Mouse (Mus musculus): ENCODE results near the gene Nfib. TPM values are rescaled to one million over a fixed set of nuclear protein-coding genes. Genes with fewer than 3 reads are reported as not detected.

Gene Nfib
- polyA plus RNA-seq, 1 experiment: 7.7 TPM

DNA sequence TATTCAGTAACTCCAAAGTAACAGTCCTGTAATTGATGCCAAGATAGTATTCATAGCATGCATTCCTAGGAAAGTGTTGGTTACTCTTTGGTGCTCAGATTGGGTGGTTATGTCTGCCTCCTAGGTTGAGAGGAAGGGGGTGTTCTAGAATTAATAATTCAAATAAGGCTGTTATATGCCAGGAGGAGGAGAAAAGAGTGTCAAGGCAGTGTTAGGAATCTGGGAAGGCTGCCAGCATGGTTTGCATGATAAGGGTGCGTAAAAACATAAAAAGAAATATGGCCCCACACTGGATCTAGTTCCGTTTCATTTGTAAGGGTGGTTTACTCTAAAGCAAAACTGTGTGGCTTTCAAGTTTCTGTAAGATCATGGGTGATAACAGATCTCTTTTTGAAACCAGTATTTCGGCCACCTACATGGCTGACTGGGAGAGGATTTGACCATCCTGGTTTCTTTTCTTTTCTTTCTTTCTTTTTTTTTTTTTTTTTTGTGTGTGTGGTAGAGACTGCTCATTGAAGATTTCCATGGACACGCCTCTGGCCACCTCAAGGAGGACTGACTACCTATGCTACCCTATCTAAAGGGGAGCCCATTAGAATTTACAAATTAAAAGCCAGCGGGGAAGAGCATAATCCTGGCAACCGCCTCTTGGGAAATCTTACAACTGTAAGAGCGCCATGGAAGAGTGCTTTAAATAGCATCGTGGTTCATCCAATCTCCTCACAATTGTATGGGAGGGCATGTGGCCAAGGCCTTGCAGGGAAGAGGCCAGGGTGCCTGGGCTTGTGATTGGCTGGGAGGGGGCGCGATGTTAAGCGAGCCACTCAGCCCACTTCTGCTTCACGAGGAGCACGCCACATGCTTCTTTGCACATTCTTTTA, 132.9 kb downstream of the Nfib start:
- TF ChIP-seq MYOD1 (IDR thresholded peaks at IDR 0.05; ENCODE audit: control insufficient read depth in 1 of 3, insufficient read length in 2 of 3, low read depth in 2 of 3) (no peak), POLR2A (IDR thresholded peaks at IDR 0.05; ENCODE audit: insufficient read length, low read depth) (no peak), CEBPB (IDR thresholded peaks at IDR 0.05; ENCODE audit: insufficient read depth, poor library complexity, severe bottlenecking) (no peak), REST (IDR thresholded peaks at IDR 0.05; ENCODE audit: insufficient read depth, insufficient read length) (no peak), E2F4 (IDR thresholded peaks at IDR 0.05; ENCODE audit: insufficient read depth) (no peak), POLR2AphosphoS2 (IDR thresholded peaks at IDR 0.05; ENCODE audit: insufficient read length, low read depth) (no peak), USF1 (IDR thresholded peaks at IDR 0.05; ENCODE audit: low read depth) (no peak), MAX (IDR thresholded peaks at IDR 0.05; ENCODE audit: low read depth) (no peak), TCF12 (IDR thresholded peaks at IDR 0.05; ENCODE audit: insufficient read depth, poor library complexity, severe bottlenecking) (no peak), MYOG (IDR thresholded peaks at IDR 0.05; ENCODE audit: control insufficient read depth in 1 of 3, insufficient read depth in 1 of 3, insufficient read length in 2 of 3, low read depth in 2 of 3) (no peak)
- Histone ChIP-seq H3K79me2 (ENCODE audit: control insufficient read depth, insufficient read depth) (no peaks in the 10 kb centered on the region), H3K4me2 (ENCODE audit: low read depth) (no peak overlapping the region), H3K27me3 (ENCODE audit: control insufficient read depth, insufficient read depth, insufficient read length) (no peaks in the 10 kb centered on the region), H3ac (ENCODE audit: control insufficient read depth, insufficient read length) (no peak overlapping the region), H3K36me3 (ENCODE audit: control insufficient read depth, insufficient read depth) (no peaks in the 10 kb centered on the region), H3K4me3 (no peak overlapping the region)

- H3K36me3 ChIP-seq (ENCODE audit: control insufficient read depth, insufficient read depth): no peaks in the 10 kb centered on the region
- H3K4me2 ChIP-seq (ENCODE audit: low read depth): no peak overlapping the region
- H3K27me3 ChIP-seq (ENCODE audit: control insufficient read depth, insufficient read depth, insufficient read length): no peaks in the 10 kb centered on the region
- no peaks in the 10 kb centered on the region for H3K79me2 ChIP-seq (ENCODE audit: control insufficient read depth, insufficient read depth)
- TF ChIP-seq SRF (IDR thresholded peaks at IDR 0.05; ENCODE audit: control insufficient read depth, insufficient read length, low read depth) (no peak), TCF3 (IDR thresholded peaks at IDR 0.05; ENCODE audit: insufficient read length, low read depth) (no peak), MAX (IDR thresholded peaks at IDR 0.05; ENCODE audit: low read depth) (no peak), REST (IDR thresholded peaks at IDR 0.05; ENCODE audit: insufficient read depth, insufficient read length) (no peak), MYOG (IDR thresholded peaks at IDR 0.05; ENCODE audit: control insufficient read depth in 1 of 3, insufficient read depth in 1 of 3, insufficient read length in 2 of 3, low read depth in 2 of 3) (no peak), USF1 (IDR thresholded peaks at IDR 0.05; ENCODE audit: low read depth) (no peak), POLR2AphosphoS2 (IDR thresholded peaks at IDR 0.05; ENCODE audit: insufficient read length, low read depth) (no peak), E2F4 (IDR thresholded peaks at IDR 0.05; ENCODE audit: insufficient read depth) (no peak), TCF12 (IDR thresholded peaks at IDR 0.05; ENCODE audit: insufficient read depth, poor library complexity, severe bottlenecking) (no peak)
- H3ac ChIP-seq (ENCODE audit: control insufficient read depth, insufficient read length): no peak overlapping the region
- H3K4me3 ChIP-seq: no peak overlapping the region
Measured at GRCm38 (mm10) chr4:82558816-82559215, 146.7 kb downstream of the Nfib start.

DNA sequence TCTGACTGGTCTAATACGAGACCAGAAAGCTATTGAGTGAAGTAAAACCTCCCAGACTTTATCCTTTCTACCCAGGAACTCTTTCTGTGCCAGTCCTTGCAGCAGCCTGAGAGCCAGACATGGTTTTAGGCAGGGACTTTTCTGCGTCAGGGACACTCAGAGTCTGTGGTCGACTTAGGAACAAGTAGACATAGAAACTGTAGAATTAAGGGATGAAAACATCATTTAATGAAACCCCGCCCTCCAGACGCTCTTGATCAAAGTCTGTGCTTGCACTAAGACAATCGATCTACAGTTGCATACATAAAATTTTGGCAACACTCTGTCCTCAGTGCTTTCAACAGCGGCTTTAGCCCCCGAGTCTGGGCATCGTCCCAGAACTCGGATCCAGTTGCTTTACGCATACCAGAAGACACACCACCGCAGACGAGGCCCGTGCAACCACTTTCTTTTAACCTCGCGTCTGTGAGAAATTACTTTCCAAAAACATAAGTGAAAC, 149.8 kb downstream of the Nfib start:
- Histone ChIP-seq H3K4me3 (no peak overlapping the region), H3K36me3 (ENCODE audit: control insufficient read depth, insufficient read depth) (no peaks in the 10 kb centered on the region), H3K4me2 (ENCODE audit: low read depth) (peak overlapping the region; percentile 64), H3ac (ENCODE audit: control insufficient read depth, insufficient read length) (no peak overlapping the region), H3K79me2 (ENCODE audit: control insufficient read depth, insufficient read depth) (no peaks in the 10 kb centered on the region), H3K27me3 (ENCODE audit: control insufficient read depth, insufficient read depth, insufficient read length) (no peaks in the 10 kb centered on the region)
- TF ChIP-seq USF1 (IDR thresholded peaks at IDR 0.05; ENCODE audit: low read depth) (no peak), MYOG (IDR thresholded peaks at IDR 0.05; ENCODE audit: control insufficient read depth in 1 of 3, insufficient read depth in 1 of 3, insufficient read length in 2 of 3, low read depth in 2 of 3) (no peak), MAX (IDR thresholded peaks at IDR 0.05; ENCODE audit: low read depth) (no peak), REST (IDR thresholded peaks at IDR 0.05; ENCODE audit: insufficient read depth, insufficient read length) (no peak), MYOD1 (IDR thresholded peaks at IDR 0.05; ENCODE audit: control insufficient read depth in 1 of 3, insufficient read length in 2 of 3, low read depth in 2 of 3) (peak in 1 of 3 experiments; percentile 4), TCF12 (IDR thresholded peaks at IDR 0.05; ENCODE audit: insufficient read depth, poor library complexity, severe bottlenecking) (no peak), SRF (IDR thresholded peaks at IDR 0.05; ENCODE audit: control insufficient read depth, insufficient read length, low read depth) (no peak), E2F4 (IDR thresholded peaks at IDR 0.05; ENCODE audit: insufficient read depth) (no peak)

GRCm38 (mm10) chr4:82553658-82554057, 151.9 kb downstream of the Nfib start:
- Histone ChIP-seq H3K27me3 (ENCODE audit: control insufficient read depth, insufficient read depth, insufficient read length) (no peaks in the 10 kb centered on the region), H3K4me2 (ENCODE audit: low read depth) (peak overlapping the region; percentile 7), H3K36me3 (ENCODE audit: control insufficient read depth, insufficient read depth) (no peaks in the 10 kb centered on the region), H3K4me3 (no peak overlapping the region), H3K79me2 (ENCODE audit: control insufficient read depth, insufficient read depth) (no peaks in the 10 kb centered on the region), H3ac (ENCODE audit: control insufficient read depth, insufficient read length) (no peak overlapping the region)
- TF ChIP-seq CEBPB (IDR thresholded peaks at IDR 0.05; ENCODE audit: insufficient read depth, poor library complexity, severe bottlenecking) (0 out of 2 replicates have a peak, but pooled peaks have one; percentile 9), POLR2AphosphoS2 (IDR thresholded peaks at IDR 0.05; ENCODE audit: insufficient read length, low read depth) (no peak), REST (IDR thresholded peaks at IDR 0.05; ENCODE audit: insufficient read depth, insufficient read length) (no peak), TCF3 (IDR thresholded peaks at IDR 0.05; ENCODE audit: insufficient read length, low read depth) (peak; percentile 32), MYOD1 (IDR thresholded peaks at IDR 0.05; ENCODE audit: control insufficient read depth in 1 of 3, insufficient read length in 2 of 3, low read depth in 2 of 3) (peak; percentile 89 to 91 (median 90)), E2F4 (IDR thresholded peaks at IDR 0.05; ENCODE audit: insufficient read depth) (no peak), SRF (IDR thresholded peaks at IDR 0.05; ENCODE audit: control insufficient read depth, insufficient read length, low read depth) (no peak), MYOG (IDR thresholded peaks at IDR 0.05; ENCODE audit: control insufficient read depth in 1 of 3, insufficient read depth in 1 of 3, insufficient read length in 2 of 3, low read depth in 2 of 3) (peak in 2 of 3 experiments; percentile 20 to 43), POLR2A (IDR thresholded peaks at IDR 0.05; ENCODE audit: insufficient read length, low read depth) (no peak), TCF12 (IDR thresholded peaks at IDR 0.05; ENCODE audit: insufficient read depth, poor library complexity, severe bottlenecking) (peak; percentile 80), USF1 (IDR thresholded peaks at IDR 0.05; ENCODE audit: low read depth) (no peak), MAX (IDR thresholded peaks at IDR 0.05; ENCODE audit: low read depth) (no peak)

Data from myocyte (in vitro differentiated cells).